Mouse (Mus musculus) adrenal gland, adult 8-10 months (tissue): ENCODE data around the gene Mymx. TPM values are rescaled to one million over a fixed set of nuclear protein-coding genes. Genes with fewer than 3 reads are reported as not detected.

Experiments used
- DNase-seq: peaks from one replicate; pipeline ENCODE4 v3.0.0; 2022
- total RNA-seq, 4 experiments: library from RNA; stranded (reverse); gene quantifications; 2 replicates each; pipeline ENCODE4 v1.2.4; 2022

The Mymx gene
- total RNA-seq, 4 experiments from 2014 or later = 0.32 to 0.38 TPM; not detected in 2

DNA sequence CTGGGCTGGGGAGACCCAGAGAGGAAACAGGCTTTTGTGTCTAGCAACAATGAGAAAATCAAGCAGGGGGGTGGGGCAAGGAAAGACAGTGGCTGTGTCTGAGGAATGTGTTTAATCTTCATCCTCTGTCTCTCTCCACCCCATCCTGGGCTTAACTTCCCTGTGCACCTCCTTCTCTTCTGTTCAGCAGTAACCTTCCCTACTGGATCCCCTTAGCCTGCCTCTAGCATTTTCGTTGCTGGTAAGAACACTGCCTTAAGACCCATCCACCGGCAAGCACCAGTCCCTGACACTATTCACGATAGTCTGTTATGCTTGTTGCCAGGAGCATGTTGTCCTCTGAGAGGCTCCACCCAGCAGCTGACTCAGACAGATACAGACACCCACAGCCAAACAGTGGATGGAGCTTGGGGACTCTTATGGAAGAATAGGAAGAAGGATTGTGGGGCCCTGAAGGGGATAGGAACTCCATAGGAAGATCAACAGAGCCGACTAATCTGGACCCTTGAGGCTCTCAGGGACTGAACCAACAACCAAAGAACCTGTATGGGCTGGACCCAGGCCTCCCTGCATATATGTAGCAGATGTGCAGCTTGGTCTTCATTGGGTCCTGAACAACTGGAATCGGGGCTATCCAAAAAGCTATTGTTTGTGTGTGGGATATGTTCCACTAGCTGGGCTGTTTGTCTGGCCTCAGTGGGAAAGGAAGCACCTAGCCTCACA lies 8.4 kb upstream of the Mymx start:
- DNase-seq = no peak

- DNase-seq = no peak
These were observed 6.5 kb upstream of the Mymx start for GRCm38 (mm10) chr17:45608396-45608795.

GRCm38 (mm10) chr17:45606992-45607879 lies 5.3 kb upstream of the Mymx start:
- DNase-seq = no peak

DNA sequence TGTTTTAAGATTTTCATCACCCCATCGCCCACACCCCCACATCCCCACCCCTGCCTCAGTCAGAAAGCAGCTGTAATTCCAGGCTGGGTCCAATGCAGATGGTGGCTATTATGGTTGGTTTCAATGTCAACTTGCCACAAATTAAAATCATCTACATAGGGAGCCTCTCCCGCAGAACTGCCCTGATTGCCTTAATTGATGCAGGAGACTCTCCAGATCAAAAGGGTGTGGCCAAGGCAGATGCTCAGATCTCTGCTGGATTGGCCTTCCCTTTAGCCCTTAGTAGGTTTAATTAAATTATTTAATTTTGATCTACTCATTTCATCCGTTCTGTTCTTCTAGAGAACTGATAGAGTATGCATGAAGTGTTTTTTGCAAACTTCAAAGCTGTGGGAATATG lies 1.1 kb upstream of the Mymx start:
- DNase-seq = no peak

- DNase-seq = no peak
These were observed 577 bp downstream of the Mymx start for GRCm38 (mm10) chr17:45601325-45601724.

GRCm38 (mm10) chr17:45600267-45600666 lies 1.6 kb downstream of the Mymx start:
- no peak for DNase-seq

DNA sequence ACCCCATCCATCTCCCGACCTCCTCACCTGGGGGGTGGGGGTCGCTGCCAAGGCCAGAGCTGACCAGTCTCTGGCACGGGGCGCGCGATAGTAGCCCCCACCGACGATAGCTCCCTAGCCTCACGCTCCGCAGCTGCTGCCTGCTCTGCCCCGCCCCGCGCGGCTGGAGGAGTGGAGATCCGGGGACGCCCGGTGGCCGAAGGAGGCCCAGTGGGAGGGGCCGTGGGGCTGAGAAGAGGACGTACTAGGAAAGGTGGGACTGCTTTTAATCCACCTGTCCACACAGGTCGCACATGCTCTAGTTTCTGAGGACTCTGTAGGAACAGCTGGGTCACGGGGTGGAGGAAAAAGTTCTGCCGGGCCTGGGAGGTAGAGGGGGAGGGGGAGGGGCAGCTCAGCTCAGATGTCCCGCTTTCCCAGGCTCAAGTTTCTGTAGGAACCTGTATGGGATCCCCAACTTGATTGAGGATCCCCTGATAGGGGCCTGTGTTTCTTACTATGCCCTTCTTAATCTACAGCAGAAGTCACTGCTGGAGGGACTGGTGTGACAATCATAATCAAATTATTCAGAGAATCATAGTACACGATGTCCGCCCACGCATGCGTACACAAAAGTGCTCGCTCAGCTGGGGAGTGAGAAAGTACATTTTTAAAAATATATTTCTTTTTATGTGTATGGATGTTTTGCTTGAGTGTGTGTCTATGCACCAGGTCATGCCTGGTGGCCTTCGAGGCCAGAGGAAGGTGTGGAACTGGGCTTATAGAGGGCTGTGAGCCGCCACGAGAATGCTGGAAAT lies 2.3 kb downstream of the Mymx start, which contains the start of gene Slc29a1:
Slc29a1 (minus strand) TSS at position 161 of the 797 bp plus-strand sequence.
- no peak for DNase-seq

- no peak for DNase-seq
These were observed 3.0 kb downstream of the Mymx start for GRCm38 (mm10) chr17:45598891-45599290.

GRCm38 (mm10) chr17:45598376-45598775 lies 3.5 kb downstream of the Mymx start:
- DNase-seq = no peak

DNA sequence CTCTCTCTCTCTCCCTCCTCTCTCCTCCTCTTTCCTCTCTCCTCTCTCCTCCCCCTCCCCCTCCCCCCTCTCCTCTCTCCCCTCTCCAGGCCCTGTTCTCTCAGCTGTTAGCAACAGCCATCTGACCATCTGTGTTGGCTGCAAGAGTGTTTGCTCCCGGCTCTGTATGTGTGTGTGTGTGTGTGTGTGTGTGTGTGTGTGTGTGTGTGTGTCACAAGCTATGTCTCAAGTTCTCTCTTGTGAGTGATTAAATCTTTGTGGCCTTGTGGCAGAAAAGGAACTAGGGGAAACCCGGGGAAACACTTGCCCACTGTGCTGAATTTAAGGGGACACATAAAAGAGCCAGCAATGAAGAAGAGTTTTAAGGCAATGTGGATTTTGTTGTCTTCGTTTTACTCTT lies 4.1 kb downstream of the Mymx start:
- no peak for DNase-seq

GRCm38 (mm10) chr17:45596631-45597396 lies 5.1 kb downstream of the Mymx start:
- peak; percentile 83 for DNase-seq

DNA sequence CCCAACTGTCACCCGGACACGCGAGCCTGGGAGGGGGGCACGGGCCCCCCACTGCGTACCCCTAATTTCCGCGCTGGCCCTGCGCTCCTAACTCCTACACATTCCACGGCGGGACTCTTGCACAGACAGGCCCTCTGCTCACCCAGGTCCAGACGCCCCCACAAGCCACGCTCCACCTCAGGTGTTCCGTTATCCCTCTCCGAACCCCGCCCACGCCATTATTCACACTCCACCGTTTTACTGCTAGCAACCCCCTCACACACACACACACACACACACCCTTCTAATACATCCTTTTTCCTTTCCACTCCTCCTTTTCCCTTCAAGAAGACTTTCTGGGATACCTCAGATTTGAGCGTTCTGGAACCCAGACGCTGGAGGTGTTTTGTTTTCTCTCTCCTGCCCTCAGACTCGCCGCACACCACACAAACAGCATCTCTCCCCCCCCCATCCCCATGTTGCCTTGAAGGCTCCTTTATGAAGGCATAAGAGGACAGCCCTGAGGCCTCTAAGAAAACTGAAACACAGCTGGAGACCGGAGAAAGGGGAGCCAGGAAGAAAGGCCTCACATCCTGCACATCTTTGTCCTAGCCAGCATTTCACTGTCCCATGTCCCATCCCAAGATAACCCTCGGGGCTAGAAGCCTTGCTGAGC lies 6.0 kb downstream of the Mymx start:
- DNase-seq = no peak

GRCm38 (mm10) chr17:45594881-45595735 lies 6.8 kb downstream of the Mymx start:
- peak; percentile 71 for DNase-seq

GRCm38 (mm10) chr17:45594195-45594594 lies 7.7 kb downstream of the Mymx start:
- DNase-seq = no peak

- DNase-seq = no peak
These were observed 8.4 kb downstream of the Mymx start for GRCm38 (mm10) chr17:45593479-45593878.

DNA sequence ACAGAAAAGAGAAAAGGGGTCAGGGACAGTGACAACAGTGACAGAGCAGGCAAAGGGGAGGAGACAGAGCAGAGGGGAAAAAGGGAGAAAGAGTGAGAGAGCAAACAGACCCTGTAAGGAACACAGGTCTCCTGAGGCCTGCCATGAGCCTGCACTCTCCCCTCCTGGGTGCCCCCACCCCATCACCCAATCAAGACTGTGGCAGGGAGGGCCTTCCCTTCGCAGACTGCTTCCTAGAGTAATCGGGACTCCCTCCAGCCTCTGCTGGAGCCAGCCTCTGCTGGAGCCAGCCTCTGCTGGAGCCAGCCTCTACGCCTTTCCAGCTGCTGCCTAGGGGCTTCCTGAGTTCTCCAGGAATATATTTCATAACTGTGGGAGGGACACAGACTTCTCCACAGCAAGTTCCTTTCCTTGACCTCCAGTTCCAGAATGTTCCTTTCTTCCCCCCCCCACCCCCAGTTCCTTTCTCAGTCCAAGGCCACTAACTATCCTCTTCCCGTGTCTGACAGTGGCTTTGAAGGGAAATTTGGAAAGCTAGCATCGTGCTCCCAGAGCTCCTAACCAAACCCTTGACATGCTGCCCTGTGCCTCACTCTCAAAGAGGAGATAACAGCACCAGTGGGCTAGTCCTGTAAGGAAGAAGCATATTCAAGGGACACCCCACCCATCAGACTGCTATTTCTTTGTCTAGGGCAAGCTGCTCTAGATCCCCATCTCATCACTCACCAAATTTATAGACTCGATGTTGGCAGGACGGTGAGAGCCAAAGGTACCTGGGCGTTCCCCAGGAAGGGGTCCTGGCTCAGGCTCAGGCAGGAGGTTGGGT lies 9.1 kb downstream of the Mymx start:
- DNase-seq = no peak

DNA sequence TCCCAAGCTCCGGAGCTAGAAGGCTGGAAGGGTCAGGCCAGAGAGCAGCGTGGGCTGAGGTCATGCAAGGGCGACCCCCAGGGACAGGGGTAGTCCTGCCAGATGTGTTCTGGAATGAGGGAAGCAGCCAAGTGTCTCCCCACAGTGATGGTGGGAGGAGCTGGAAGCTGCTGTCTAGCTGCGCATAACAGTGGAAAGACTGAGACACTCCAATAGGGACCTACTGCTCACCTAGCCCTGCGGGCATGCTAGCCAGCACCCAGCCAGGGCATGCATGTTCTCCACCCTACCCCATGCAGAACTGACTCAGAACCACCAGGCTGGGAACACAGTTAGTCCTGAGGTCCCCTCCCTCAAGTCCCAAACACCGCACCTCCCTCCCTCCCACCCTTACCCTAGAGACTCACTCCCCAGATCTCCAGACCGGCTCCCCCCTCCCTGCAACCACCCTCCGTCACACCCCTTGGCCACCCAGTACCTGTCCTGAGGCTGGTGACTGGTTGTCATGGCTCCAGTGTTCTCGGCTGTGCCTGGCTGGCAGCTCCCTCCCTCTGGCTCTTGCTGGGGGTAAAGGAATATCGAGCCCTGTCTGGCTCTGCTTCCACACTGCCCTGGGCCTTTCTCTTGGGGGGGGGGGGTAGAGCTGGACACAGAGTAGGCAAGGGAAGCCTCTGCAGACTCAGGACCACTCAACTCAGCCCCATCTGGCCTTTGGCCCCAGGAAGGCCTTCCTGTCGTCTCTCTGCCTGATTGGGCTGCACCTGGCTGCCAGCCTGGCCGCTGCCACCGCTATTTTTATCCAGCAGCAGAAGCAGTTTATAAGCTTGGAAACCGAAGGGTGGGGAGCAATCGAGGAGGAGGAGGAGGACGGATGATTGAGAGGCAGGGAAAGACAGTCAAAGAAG lies 9.9 kb downstream of the Mymx start:
- no peak for DNase-seq

DNA sequence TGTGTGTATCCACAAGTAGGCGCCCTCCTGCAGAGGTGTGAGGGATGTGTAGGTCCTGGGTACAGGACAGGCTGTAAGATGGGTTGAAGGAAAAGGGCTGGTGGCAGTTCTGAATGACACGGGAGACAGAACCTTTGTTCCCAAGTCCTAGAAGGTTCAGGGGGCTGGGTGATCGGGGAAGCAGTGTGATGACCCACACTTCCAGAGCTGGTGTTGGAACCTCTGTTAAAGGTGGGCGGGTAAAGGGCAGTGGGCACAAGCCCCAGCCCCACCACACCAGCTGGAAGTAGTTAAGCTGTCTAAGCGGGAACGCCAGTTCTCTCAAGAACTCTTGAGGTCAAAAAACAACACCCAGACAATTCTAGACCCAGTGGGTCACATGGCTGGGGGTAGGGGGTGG lies 11.5 kb downstream of the Mymx start:
- DNase-seq = no peak
